Mouse (Mus musculus) liver, postnatal 0 days (tissue): ENCODE data around the gene Ppil6.

Experiments used
- CTCF ChIP-seq: sonication (generic); IDR thresholded peaks from 2 replicates; pipeline ENCODE4 v1.5.1; 2016; ENCODE audit warnings: antibody characterized with exemption, low read depth
- EP300 ChIP-seq: IDR thresholded peaks from 2 replicates; pipeline ENCODE4 v1.6.1; 2016; ENCODE audit warnings: antibody characterized with exemption, low read depth, mild to moderate bottlenecking

DNA sequence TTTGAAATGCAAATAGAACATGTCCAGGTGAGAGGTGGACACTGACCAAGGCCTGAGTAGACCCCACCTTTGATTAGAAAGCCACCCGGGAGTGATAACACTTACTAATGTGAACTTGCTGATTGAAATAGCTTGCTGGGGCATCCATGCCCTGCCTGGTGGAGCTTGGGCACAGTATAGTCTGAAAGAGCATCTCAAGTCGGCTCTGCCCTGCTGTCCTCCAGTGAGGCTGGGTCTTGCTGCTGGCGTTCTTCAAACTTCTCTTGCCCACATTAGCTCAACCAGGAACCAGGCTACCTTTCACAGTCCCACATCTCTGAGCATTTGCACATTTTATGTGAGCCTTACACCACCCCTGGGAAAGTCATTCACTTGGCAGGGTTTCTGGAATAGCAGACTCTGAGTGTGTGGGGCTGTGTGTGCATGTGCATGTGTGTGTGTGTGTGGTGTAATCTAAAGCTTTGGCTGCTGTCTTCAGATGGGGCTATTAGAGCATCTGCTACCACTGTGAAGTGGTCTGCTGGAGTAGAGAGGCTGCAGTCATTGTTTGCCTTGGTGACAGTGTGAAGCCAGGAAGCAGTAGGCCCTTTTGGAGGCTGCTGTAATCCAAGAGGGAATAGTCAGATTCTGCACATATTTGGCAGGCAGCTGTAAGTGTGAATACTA, 29.0 kb upstream of the Ppil6 start:
- TF ChIP-seq EP300 (no peak), CTCF (no peak)
